Mouse (Mus musculus) right cerebral cortex, adult 18-20 months (tissue): ENCODE measurements around the gene Timm13.

Source experiments
- DNase-seq: peaks from one replicate; pipeline ENCODE4 v3.0.0; 2022; ENCODE audit warnings: mixed read lengths

The Timm13 gene

DNA sequence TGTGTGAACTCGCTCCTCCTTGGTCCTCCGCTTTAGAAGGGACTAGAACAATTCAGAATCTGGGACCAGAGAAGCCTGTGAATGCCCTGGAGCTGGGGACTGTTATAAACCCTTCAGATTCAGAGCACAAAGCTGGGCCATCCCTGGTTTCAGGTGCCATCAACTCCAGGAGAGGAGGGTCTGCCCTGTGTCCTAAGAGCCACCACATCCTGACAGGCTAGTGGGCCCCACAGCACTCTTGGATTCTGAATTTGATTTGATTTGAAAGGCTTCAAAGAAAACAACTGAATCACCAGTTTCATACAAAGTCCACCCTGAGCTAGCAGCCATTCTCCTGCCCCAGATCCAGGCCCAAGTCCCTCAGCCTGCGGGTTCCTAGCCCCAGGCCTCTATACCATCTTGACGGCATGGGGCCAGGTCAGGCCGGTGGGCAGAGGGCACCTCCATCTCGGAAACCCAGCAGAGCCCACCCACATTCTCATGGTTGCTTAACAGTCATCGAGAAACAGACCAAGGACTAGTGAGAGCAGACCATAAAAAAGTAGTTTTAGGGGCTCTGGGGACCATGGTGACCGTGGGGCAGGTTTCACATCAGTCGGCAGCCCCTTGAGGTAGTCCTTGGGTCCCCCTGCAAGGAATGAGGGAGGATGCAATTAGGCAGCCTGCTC, 1.6 kb upstream of the Timm13 start:
- DNase-seq: no peak

DNA sequence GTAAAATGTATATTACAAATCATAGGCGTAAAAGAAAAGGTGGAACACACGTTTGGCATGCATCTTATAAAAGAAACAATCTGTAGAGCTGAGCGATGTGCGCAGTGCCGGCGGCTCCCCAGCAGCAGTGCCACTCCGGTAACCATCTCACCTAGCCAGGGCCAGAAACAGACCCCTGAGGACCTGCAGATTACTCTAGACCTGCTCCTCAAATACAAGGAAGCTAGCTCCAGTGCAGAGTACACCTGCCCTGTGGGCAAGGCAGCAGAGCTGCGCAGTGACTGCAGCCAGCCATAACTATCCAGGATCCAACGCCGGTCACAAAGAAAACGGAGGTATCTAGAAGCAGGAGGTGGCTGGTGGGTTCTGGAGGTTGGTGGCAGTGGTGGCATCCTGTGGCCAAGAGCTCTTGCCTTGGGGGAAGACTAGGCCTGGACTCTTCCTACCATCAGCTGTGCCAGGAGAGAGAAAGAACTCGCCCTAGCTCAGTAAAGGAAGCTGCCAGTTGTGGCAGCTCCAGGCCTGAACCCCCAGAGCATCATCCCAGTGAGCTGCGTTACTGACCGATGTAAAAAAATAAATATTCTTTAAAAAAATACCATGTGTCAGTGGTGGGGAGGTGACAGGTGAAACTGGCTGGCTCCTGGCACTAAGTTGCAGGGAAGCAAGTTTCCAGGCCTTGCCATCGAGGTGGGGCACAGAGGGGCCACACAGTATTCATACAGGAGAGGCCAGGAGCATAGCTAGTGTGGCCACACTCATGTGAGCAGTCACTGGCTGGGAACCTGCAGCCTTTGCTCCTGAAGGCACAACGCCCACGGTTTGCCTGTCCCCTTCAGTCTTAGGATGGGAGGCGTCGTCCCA, 872 bp upstream of the Timm13 start:
- DNase-seq: no peak

DNA sequence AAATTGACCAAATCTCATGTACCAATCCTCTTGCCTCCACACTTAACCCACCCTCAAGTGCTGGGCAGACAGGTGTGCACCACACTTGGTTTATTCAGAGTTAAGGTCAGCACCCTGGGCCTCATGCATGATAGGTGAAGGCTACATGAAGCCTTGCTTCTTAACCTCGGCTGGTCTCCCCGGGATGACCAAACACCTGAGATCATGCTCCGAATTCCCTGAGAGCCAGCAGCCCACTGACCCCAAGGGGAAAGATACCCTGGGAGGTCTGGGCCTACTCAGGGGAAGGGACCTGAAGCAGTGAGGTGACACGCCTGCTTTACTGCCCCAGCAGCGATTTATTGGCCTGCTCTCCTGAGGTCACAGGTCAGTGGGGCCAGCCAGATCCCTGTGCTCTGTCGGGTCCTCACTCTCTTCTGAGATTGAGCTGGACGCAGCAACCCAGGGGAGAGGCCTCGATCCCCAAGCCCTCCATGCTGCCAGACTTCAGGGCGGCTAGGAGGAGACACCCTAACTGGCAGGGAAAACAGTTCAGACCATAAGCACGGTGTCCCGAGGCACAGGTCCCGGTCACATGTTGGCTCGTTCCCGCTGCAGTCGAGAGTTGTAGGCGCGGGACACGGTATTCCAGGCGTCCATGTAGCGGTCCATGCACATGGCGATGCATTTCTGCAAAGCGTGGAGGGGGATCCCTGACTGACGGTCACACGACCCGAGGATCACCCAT, 1.0 kb downstream of the Timm13 start:
- DNase-seq: no peak

DNA sequence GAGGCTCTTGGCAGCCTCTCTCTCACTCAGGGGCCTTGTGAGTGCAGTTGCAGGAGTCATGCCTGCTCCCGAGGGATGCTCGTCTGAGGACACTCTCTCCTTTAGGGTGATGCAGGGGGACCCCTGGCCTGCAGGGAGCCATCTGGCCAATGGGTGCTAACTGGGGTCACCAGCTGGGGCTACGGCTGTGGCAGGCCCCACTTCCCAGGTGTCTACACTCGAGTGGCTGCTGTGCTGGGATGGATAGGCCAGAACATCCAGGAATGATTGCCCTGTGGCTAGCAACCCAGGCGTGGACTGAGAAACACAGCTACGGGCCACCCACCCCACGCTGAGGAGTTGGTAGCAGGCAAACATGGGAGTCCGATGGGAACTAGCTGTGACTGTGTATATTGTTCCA, 1.7 kb downstream of the Timm13 start:
- DNase-seq: no peak

GRCm38 (mm10) chr10:80897861-80898510, 2.8 kb downstream of the Timm13 start:
- peak; percentile 84 for DNase-seq

- DNase-seq: no peak
These were observed 3.9 kb downstream of the Timm13 start for GRCm38 (mm10) chr10:80896581-80897485.

DNA sequence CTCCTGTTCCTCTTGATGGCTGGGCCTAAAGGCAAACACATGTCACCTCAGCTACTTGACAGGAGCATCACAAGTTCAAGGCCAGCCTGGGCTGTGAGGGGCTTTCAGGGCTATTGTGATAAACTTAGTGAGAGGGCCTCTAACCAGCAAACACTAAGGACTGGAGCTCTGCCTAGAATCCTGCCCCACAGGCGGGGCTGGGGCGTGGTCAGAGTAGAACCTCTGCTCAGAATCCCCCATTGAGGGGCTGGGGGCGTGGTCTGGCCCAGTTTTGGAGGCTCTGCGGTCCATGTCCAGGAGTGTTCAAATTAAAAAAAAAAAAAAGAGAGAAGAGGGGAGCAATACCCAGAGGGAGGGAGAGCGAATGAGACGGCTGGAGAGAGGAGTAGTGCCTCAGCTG, 5.1 kb downstream of the Timm13 start:
- no peak for DNase-seq

- no peak for DNase-seq
These were observed 5.7 kb downstream of the Timm13 start for GRCm38 (mm10) chr10:80895100-80895499.

- no peak for DNase-seq
These were observed 13.6 kb downstream of the Timm13 start for GRCm38 (mm10) chr10:80887181-80887580.

GRCm38 (mm10) chr10:80881301-80881700, 19.5 kb downstream of the Timm13 start:
- peak; percentile 33 for DNase-seq

DNA sequence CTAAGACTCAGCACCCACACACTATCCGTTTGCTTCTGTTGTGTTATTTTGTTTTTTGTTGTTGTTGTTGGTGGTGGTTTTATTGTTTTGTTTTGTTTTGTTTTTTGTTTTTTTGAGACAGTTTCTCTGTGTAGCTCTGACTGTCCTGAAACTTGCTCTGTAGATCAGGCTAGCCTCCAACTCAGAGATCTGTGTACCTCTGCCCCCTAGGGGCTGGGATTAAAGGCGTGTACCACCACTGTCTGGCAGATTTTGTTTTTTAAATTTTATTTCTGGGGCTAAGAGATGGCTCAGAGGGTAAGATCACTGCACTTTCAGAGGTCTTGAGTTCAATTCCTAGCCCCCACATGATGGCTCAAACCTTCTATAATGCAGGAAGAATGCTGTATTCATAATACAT, 19.9 kb downstream of the Timm13 start:
- no peak for DNase-seq

DNA sequence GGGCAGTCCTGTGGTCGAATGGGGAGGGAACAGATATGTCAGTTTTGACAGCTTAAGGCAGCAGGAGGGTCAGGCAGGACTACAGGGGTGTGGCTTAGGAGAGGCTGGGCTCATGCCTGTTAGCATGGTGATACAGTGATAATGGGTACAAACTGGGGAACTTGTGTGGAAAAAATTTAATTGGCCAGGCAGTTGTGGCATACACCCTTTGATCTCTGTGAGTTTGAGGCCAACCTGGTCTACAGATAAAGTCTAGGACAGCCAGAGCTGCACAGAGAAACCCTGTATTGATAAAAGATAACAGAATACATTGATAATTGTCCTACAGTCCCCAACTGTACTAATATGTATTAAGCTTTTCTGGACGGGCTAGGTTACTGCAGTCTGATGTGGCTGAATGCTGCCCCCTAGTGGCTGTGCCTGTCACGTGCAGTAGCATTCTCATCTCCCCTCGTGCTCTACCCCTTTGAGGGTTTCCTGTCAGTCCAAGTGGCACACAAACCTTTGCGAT, 20.6 kb downstream of the Timm13 start:
- peak; percentile 56 for DNase-seq

DNA sequence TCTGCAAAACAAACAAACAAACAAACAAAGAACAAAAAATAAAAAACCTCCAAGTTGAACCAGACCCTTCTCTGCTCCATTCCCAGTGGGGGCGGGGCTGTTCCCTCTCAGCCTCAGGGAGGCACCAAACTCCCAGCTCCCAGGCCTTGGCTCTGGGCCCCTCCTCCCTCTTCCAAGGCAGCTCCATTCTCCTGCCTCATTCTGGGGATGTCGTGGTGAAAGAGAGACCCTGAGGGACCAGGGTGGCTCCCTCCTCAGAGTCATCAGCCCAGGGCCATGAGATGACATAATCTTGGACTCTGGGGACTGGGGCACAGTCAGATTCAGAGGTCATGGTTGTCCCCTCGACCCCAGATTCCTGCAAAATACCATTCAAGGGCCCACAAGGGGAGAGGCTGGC, 24.2 kb downstream of the Timm13 start:
- DNase-seq: no peak

DNA sequence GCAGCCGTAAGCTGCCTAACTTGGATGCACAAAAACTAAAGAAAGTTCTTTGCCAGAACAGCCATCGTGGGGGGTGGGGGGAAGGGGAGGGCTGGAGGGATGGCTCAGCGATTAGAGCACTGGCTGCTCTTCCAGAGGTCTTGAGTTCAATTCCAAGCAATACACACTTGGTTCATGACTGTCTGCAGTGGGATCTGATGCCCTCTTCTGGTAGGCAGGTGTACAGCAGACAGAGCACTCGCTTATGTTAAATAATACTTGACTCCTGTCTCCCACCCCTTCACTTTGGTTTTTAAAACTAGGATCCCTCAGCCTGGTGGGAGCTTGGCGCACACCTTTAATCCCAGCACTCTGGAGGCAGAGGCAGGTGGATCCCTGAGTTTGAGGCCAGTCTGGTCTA, 24.7 kb downstream of the Timm13 start:
- DNase-seq: peak; percentile 33

DNA sequence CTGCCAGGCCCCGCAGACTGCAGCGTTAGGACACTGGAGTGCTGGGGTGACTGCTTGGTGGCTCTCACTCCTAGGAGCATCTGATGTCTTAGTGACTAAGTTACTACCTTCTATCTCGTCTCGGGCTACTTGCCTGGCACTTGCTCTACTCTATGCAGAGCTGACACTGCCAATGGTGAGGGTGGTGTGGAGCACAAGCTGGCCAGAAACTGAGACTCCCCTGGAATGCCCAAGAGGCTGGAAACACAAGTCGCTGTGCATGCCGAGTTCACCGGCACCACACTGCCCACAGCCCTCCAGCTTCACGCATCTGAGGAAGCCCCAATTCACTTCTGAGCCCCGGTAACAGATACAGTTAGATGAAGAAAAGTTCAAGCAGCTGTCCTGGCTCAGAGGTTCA, 26.7 kb downstream of the Timm13 start:
- no peak for DNase-seq

DNA sequence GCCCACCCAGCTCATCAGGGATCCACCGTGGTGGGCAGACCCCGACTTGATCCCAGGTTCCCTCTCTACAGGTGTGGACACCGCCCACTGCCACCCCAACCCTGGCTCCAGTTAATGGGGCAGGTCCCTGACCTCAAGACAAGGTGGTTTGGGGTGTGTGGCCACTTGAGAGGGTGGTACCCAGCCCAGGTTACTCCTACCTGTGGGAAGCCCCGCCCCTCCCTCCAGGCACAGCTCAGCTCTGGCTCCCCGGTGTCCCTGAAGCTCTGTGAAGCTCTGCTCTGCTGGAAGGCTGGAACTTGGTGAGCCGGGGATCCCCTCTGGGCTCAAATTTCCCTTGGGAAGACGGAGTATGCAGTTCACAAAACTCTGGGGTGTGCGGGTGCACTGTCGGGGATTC, 29.2 kb downstream of the Timm13 start, which contains the start of gene Tmprss9:
Gene Tmprss9 (plus strand): TSS at position 268 of the 400 bp plus-strand sequence.
- DNase-seq: no peak

- no peak for DNase-seq
These were observed 29.8 kb downstream of the Timm13 start for GRCm38 (mm10) chr10:80870993-80871392.

DNA sequence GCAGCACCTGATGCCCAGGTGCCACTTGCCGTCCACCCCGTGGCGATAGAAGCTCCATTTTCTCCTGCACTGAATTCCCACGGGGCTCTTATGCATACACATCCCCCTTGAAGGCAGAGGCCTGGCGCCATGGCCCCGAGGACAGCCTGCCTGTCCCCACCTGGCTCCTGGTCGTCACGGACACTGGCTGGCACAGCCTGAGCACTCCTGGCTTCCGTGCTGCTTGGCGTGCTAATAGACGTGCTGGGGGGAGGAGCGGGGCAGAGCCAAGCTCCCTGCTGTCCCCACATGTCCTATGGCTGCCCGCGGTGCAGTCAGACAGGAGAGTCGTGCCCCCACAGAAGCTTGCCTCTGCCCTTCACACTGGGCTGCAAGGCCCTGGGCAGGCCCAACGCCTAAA, 36.3 kb downstream of the Timm13 start:
- DNase-seq: no peak

DNA sequence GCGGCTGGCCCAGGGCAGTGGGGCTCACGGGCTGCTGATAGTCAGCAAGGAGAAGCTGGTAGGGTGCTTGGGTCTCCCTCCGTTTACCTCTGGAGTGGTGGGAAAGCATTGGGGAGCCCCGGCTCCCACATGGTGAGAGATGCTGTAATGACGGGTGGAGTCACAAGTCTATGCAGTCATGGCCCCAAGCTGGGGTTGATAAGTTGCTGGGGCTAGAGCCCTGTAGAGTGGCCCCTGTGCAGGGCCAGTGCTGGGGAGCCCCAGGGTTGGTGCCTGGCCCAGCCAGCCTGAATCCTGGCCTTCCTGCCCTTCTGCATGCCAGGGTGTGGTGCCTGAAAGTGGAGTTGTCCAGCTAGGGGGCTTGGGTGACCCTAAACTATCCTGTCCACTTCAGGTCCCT, 38.5 kb downstream of the Timm13 start:
- DNase-seq: no peak

DNA sequence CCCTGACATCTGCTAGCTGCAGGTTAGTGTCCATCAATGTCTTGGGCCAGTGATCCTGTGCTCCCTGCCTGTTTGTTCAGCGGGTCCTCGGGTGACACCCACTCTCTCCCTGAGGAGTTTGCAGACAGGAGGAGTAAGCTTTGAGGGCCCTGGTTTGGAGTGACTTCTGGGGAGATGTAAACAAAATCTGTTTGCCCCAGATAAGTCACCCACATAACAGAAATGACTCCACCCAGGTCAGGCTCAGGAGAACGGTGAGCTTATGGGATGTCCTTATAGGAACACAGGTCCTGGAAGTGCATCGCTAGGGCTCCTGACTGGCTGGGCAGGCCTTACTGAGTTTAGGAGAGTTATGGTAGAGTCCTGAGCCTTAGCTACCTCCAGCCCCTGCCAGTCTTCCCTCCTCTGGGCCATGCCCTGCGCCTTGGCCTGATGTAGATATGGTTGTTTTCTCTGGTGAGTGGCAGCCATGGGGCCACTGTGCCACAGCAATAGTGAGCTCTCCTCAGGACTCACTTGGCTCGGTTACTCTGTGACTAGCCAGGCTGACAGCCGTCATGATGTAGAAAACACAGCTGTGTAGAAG, 42.3 kb downstream of the Timm13 start:
- DNase-seq: no peak

- DNase-seq: no peak
These were observed 42.9 kb downstream of the Timm13 start for GRCm38 (mm10) chr10:80857848-80858247.
